Mouse (Mus musculus) T-cell, adult 2 months (primary cell): Measurements from ENCODE around the gene Pip5k1a.
"Not testable (repeated sequence)": the region's sequence is repeated elsewhere in the genome, so short reads cannot be mapped to it uniquely, and the experiment has no call there.

Source experiments
- DNase-seq: peaks from one replicate; pipeline ENCODE4 v3.0.0; 2022; ENCODE audit warnings: low spot score

Gene Pip5k1a

DNA sequence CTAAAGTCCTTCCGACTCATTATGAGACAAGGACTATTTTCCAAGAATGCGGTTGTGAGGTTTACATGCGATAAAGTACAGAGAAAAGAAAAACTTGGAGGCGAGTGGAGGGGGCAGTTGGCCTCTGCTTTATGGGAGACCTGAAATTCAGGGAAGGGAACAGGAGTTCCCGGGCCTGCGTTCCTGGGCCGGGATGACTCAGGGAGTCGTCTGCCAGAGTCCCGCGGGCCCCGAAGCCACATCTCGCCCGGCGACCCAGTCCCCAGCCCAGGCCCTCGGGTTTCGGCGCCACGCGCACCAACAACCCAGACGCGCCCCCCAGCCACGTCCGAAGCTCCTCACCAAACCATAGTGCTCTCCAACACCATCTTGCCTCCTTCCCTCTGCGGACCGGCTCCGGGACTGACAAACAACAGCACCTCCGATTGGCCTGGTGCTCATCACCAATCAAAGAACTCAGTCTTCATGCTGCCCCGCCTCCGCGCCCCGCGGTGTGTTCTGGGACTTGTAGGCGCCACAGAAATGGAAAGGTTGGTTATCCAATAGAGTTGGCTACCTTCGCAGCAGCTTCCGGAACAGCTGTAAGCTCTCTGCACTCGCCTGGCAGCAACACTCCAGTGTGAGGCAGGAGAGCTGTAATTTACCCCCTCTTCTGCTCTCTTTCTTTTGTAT, 64.4 kb downstream of the Pip5k1a start, which contains the start of gene Psmd4:
Gene Psmd4 (minus strand): TSS at position 449 of the 672 bp plus-strand sequence.
- DNase-seq, result peak; percentile 99

DNA sequence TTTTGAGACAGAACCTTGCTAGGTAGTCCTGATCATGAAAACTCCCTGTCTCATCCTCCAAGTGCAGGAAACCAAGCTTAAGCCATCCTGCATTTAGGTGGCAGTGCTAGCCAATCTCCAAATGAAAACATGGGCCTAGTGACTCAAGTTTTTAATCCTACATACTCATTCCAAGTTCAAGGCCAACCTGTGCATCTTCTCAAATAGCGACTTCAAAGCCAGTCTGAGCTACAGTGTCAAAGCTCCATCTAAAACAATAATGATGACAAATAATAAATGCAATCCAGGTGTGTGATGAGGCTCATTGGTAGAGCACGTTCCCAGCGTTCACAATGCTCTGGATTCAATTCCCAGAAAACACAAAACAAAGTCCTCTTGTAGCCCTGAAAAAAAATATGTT, 65.1 kb downstream of the Pip5k1a start:
- DNase-seq, result no peak

DNA sequence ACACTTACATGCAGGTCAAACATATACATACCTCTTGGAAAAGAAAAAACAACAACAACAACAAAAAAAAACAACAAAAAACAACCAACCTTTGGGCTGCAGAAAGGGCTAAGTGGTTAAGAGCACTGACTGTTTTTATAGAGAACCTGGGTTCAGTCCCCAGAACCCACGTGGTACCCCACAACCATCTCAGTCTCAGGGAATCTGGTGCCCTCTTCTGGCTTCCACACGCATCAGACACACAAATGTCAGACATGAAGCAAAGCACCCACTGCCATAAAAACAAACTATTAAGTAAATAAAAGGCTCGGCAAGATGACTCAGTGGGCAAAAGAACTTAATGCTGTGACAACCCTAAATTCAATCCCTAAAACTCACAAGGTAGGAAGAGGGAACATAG, 76.8 kb downstream of the Pip5k1a start:
- no peak for DNase-seq

DNA sequence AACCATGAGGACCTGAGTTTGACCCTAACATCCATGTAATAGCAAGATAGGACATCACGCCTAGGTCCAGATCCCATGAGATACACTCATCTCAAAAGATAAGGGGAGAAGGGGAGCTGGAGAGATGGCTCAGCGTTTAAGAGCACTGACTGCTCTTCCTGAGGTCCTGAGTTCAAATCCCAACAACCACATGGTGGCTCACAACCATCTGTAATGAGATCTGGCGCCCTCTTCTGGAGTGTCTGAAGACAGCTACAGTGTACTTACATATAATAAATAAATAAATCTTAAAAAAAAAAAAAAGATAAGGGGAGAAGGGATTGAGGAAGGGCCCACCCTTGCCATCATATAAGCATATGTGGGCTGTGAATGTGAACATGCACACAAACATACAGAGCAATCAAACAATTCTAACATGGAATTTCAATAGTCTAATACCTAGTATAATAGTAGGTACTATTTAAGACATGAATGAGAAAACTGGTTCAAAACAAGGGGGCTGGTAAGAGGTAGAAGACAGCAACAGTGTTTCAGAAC, 77.4 kb downstream of the Pip5k1a start:
- not testable (repeated sequence) for DNase-seq

DNA sequence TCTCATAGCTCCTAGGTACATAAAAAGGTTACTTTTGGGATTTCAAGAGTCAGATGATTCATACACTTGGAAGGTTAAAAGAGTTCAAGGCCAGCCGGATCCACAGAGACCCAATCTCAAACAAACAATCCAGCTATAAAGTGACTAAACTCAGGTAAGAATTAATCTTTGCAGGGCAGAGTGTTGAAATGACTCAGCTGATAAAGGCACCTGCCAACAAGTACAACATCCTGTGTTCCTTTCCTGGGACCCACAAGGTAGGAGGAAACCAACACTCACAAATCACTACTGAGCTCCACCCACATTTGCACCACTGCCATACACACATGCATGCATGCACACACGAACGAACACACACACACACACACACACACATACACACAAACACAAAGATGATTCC, 78.1 kb downstream of the Pip5k1a start:
- DNase-seq, result no peak

DNA sequence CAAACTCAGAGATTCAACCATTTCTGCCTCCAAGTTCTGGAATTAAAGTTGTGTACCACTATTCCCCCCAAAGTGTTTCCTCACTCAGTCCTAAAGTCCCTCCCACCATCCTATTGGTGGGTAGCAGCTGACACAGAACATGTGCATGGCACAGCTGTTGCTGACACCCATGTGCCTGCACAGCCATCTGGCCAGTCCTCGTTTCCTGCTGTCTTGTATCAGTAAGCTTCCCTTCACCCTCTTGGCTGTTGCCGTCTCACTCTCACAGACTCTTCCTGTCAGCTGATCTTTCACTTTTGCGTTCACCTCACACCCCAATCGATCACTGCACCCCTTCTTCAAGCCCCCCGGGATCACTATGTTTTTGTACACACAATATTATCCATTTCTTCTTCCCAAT, 79.0 kb downstream of the Pip5k1a start:
- DNase-seq, result peak; percentile 35

DNA sequence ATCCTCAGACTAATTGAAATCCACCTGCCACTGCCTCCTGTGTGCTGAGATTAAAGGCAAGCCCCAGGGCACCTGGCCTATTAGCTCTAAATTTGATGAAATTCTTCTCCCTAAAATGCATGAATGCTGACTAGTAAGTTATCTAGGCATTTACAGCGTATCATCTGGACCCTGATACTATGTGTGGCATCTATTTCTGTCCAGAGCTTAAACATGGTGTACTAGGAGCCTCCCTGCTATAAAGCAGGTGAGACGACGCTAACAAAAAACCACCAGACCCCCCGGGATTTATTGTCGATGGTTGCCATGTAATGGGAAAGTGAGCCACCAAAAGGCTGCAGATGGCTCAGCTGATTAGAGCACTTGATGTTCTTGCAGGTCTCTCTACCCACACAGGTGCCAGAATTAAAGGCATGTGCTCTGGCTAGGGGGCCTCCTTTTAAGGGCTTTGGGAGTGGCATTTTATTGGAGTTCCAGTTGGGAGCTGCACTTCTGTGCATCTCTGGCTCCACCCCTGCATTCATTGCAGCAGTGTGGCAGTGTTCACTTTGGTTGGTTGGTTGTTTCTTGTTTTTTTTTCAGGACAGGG, 79.6 kb downstream of the Pip5k1a start:
- DNase-seq, result no peak

DNA sequence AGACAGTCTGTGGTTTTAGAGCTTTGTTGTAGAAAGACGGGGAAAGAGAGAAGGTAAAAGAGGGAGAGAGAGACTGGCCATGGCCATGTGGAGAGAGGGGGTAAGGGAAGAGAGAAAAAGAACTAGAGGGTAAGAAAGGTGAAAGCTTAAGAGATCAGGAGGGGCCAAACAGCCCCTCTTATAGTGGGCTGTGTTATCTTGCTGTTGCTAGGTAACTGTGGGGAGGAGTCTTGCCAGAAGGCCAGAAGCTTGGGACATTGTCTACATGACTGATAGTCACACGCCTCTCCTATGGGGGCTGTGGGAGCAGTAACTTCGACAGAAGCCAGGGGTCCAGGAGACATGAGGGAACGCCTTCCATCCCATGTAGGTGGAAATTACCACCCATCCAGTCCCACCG, 81.5 kb downstream of the Pip5k1a start:
- DNase-seq, result no peak

DNA sequence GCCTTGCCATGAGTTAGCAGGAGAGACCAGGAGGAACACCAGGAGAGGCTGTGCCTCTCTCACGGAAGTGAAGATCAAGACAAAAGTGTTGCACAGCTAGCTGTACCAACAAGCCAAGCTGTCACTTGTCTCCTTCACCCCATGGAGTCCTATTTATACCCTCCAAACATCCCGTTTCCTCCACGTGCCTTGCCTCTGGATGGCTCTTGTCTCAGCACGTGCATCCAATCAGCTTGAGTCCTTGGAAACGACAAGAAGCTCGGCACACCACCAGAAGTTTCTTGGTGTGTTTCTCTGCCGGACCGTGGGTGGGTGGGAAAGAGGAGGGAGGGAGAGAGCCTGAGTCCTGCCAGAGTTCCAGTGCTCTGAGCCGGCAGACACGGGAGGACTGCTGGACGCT, 82.2 kb downstream of the Pip5k1a start:
- DNase-seq, result no peak

DNA sequence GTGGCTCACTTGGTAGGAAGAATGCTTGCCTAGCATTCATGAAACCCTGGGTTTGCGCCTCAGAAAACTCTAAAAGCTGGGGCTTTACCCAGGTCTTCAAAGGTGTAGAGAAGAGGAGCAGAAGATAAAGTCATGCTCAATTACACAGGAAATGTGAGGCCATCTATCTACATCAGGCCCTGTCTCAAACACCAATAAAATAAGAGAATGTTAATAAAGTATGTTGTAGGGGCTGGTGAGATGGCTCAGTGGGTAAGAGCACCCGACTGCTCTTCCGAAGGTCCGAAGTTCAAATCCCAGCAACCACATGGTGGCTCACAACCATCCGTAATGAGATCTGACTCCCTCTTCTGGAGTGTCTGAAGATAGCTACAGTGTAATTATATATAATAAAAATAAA, 85.8 kb downstream of the Pip5k1a start:
- DNase-seq, result not testable (repeated sequence)

DNA sequence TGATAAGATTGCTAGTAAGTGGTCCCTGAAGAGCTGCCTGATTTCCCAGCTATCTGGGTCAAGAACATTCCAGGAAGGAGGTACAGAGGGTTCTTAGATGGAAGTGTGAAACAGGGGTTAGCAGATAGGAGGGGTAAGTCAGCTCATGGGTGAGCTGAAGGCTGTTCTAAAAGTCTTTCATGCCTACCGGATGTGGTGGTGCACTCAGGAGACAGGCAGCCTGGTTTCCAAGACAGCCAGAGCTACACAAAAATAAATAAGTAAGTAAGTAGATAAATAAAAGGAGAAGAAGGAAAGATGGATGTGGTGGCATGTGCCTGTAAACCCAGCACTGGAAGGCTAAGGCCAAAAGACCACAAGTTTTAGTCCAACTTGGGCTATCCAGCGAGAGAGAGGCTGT, 88.0 kb downstream of the Pip5k1a start:
- peak; percentile 65 for DNase-seq

DNA sequence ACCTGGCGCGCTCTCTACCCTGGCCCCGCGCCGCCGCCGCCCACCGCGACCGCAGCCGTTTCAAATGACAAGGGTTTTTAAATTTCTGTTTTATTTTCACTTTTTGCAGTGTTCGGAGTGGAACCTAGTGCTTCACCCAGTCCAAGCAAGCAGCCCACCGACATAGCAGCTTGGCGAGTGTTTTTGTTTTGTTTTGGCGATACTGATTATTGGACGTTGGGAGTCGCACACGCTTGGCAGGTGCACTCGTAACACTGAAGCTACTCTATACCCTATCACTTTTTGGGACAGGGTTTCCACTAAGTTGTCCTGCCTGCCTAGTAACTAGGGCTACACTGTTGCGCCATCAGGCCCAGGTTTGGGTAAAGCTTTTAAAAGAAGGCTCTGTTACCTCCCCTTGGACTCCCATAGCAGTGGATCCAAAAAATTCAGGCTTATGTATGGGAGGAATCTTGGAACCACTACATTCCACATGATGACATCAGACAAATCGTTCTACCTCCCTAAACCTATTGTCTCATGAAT, 90.1 kb downstream of the Pip5k1a start:
- no peak for DNase-seq

DNA sequence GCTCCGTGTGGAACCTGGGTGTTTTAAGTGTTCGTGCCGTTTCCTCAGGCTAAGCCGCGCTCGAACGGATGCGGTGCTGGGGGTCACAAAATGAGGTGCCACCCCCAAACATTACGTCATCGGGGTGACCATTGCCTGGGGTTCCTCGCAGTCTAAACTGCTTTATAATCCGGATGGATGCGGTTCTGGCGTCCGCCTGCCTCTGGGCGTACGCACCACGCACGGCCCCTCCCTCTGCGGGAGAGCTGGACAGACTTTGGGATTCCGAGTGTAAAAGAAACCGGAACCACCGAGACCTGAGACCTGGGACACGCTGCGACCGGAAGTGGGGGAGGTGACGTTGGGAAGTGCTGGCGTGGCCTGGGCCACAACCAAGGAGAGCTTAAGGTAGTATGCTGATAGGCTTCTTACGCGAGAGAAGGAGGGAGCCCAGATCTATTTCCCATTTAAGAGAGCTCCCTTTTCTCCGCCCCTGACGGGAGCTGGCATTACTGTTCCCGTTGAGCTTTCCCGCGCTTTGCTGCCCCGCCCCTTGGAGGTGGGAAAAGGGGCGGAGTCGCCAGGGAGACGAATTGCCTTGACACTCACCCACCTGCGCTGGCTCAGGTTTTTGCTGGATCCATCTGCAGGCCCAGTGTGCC, 90.7 kb downstream of the Pip5k1a start:
- peak; percentile 92 for DNase-seq

DNA sequence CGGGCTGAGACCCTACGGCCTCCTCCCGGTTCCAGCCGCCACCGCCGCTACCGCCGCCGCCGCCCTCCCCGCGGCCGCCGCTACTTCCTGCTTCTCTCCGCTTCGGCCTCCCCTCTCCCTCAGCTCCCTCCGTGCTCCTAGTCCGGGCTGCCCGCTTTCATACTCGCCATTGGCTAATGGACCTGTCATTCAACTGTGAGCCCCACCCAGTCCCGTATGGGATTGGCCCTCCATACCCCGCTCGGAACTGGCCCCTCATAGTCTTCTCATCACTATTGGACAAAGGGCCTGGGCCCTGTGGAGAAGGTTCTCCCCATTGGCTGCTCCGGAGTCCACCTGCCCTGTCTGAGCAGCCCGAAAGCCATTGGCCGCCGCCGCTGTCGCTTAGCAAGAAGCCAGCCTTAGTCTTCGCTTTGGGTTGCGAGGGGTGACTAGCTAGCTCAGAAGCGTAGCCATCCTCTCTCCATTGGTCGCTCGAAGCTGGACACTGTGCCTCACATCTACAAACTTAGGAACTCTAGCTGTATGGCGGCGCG, 91.3 kb downstream of the Pip5k1a start, which contains the start of gene Zfp687:
Gene Zfp687 (minus strand): TSS at position 112 of the 536 bp plus-strand sequence.
- DNase-seq, result peak; percentile 99

DNA sequence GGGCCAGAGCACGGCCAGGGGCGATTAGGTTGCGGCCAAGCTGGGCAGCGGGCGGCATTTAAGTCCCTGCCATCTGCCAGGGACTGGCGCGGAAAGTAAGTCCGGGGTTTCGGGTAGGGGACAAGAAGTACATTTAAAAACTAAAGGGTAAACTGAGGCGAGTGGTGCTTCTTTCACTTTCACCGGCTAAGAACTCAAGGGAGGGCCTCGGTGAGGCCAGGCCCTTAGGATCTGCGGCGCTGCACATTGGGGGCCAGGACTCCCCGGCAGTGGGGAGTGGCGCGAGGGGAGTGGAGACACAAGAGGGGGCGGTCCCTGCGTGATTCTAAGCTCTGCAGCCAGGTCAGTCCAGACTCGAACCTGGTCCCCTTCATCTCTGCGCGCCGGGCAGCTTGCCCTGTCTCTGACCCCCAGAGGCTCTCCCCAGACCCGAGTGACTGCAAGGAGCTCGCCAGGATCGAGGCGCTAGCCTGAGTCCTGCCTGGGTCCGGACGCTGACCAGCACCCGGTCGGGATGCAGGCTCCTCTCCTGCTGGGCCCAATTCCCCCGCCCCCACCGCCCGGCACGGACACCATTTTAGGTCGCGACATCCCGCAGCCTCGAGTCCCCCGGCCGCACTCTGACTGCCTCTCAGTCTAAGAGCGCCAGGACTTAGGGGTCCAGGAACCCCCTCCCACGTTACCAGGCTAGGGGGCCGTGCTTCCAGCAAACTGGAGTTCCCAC, 92.1 kb downstream of the Pip5k1a start:
- peak; percentile 39 for DNase-seq

DNA sequence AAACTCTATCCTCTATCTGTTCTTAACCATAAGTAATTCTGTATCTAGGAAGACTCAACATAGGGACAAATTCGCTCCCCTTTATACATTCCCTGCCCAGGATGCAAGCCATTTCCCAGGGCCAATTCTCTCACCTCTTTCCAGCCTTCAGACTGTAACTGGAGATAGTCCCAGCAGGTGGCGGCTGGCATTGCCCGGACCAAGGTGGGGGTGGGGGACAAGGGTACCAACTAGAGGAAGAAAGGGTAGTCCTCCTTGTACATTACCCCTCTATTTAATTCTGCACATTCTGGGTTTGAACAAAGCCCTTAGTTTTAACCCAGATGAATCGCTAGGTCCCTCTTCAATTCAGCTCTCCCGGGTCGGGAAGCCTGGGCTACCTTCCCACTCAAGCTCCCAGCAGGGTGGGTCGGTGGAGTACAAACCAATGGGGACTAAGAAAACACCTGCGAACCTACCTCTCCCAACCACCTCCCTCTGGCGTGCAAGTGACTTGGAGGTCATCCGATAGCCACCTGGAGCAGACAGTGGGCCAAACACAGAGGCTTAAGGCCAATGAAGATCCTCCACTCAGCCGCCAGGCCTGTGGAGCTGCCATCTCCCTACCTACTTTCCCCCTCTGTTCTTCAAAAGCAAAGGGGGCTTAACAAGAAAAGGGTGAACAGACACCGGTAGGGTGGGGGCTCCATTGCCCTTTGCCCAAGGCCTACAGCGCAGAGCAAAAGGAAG, 92.9 kb downstream of the Pip5k1a start:
- DNase-seq, result no peak

DNA sequence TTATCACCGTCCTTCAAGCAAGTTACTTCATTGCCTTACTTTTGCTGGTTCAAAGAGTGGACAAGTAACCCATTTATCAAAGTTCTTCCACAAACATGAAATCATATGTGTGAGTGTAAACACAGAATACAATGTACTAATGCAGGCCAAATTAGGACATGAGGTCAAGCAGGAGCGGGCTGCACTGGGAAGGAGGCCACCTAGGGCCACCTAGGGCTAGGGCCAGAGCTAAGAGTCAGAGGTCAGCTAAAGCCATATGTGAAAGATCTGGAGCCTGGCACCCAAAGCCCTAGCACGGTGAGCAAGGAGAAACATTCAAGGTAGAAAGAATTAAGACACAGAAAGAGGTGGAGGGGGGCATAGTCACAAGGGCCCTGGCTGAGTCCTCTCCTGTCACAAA, 93.7 kb downstream of the Pip5k1a start:
- DNase-seq, result no peak

DNA sequence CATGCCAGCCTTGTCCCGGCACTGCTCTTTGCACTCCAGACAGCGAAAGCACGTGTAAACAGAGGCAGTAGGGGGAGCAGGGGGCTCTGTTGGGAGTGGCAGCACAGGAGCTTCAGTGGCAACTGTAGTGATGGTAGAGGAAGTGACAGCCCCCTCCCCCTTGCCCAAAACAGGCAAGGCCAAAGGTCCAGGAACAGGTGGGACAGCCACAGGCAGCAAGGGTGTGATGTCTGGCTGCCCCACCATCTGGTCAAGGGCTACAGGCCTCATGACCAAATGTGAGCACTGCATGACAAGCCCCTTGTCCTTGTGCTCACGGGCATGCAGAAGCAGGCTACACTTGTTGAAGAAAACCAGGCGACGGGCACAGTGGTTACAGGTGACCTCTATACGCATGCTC, 96.3 kb downstream of the Pip5k1a start:
- DNase-seq, result no peak
